Mouse (Mus musculus): ENCODE results near the gene Ctbp2. TPM values are rescaled to one million over a fixed set of nuclear protein-coding genes. Genes with fewer than 3 reads are reported as not detected.

The Ctbp2 gene
- 114 and 117 TPM in 2 replicates for polyA plus RNA-seq (2015; fragmentation: Nextera tagmentation; extraction: Ambion mirVana)

- peak; percentile 84 for ATAC-seq (replicated peaks; ENCODE audit: low FRiP score)
- Histone ChIP-seq H3K27ac (peak within 1 kb of the TSS; percentile 99), H3K4me2 (peak within 1 kb of the TSS; percentile 84), H3K36me3 (no peaks in the 10 kb centered on the region), H3K9ac (peak within 1 kb of the TSS; percentile 98), H3K4me3 (replicated peaks) (peak within 1 kb of the TSS; percentile 95), H3K9me3 (replicated peaks) (no peaks in the 10 kb centered on the region), H3K4me1 (peaks cover 31% of the 10 kb centered on the region), H3K27me3 (0 out of 2 replicates have a peak, but pooled peaks cover 8% of the 10 kb centered on the region)
- under 1% methylated on average over 57 of the region's 59 CpGs for WGBS
Observed at GRCm38 (mm10) chr7:133123999-133124700, at the start of gene Ctbp2. Gene Ctbp2, minus strand, starts transcription at chr7:133124354.

GRCm38 (mm10) chr7:133171403-133172032 lies 47.4 kb upstream of the Ctbp2 start:
- WGBS = 70% methylated on average over 4 of the region's 4 CpGs
- Histone ChIP-seq H3K4me2 (no peak overlapping the region), H3K27ac (no peak overlapping the region), H3K27me3 (no peaks in the 10 kb centered on the region), H3K4me3 (replicated peaks) (no peak overlapping the region), H3K9ac (no peak overlapping the region), H3K36me3 (no peaks in the 10 kb centered on the region), H3K9me3 (replicated peaks) (no peaks in the 10 kb centered on the region), H3K4me1 (peaks cover 5% of the 10 kb centered on the region; the same call in 1 of the 2 replicates)
- no peak for ATAC-seq (replicated peaks; ENCODE audit: low FRiP score)

DNA sequence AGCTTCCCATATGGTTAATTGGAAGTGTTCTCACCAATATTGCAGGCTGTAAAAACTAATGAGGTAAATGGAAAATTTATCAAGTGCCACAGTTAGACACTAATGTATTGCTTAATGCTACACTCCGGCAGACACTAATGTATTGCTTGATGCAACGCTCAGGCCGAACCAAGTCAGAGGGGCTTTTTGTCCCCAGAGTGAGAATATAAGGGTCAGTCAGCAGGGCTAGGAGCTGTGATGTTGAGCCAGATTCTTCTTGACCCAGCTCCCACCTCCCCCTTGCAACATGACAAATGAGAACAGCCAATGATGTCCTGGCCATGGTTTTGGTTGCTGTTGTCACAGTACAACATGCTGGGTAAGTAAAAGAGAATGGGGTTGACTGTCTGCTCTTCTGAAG lies 44.8 kb upstream of the Ctbp2 start:
- 73% methylated on average over 3 of the region's 3 CpGs for WGBS
- Histone ChIP-seq H3K36me3 (no peaks in the 10 kb centered on the region), H3K27me3 (no peaks in the 10 kb centered on the region), H3K4me2 (no peak overlapping the region), H3K4me1 (peaks cover 10% of the 10 kb centered on the region), H3K9me3 (replicated peaks) (no peaks in the 10 kb centered on the region), H3K9ac (no peak overlapping the region), H3K27ac (no peak overlapping the region), H3K4me3 (replicated peaks) (no peak overlapping the region)
- ATAC-seq (replicated peaks; ENCODE audit: low FRiP score) = no peak

GRCm38 (mm10) chr7:133167903-133168302 lies 43.7 kb upstream of the Ctbp2 start:
- H3K36me3 ChIP-seq = no peaks in the 10 kb centered on the region

GRCm38 (mm10) chr7:133164770-133165169 lies 40.6 kb upstream of the Ctbp2 start:
- Histone ChIP-seq H3K36me3 (no peaks in the 10 kb centered on the region), H3K9ac (no peak overlapping the region), H3K4me1 (peaks cover 29% of the 10 kb centered on the region), H3K4me2 (no peak overlapping the region), H3K9me3 (replicated peaks) (no peaks in the 10 kb centered on the region), H3K4me3 (replicated peaks) (no peak overlapping the region), H3K27me3 (no peaks in the 10 kb centered on the region), H3K27ac (no peak overlapping the region)
- ATAC-seq (replicated peaks; ENCODE audit: low FRiP score) = no peak
- WGBS = 51% methylated on average over 2 of the region's 2 CpGs

More at GRCm38 (mm10) chr7:133167903-133168302, 43.7 kb upstream of the Ctbp2 start:
- Histone ChIP-seq H3K27ac (no peak overlapping the region), H3K27me3 (no peaks in the 10 kb centered on the region), H3K4me2 (no peak overlapping the region), H3K4me1 (peaks cover 19% of the 10 kb centered on the region), H3K9me3 (replicated peaks) (no peaks in the 10 kb centered on the region), H3K4me3 (replicated peaks) (no peak overlapping the region), H3K9ac (no peak overlapping the region)
- ATAC-seq (replicated peaks; ENCODE audit: low FRiP score) = no peak
- 64% methylated on average over 2 of the region's 2 CpGs for WGBS

DNA sequence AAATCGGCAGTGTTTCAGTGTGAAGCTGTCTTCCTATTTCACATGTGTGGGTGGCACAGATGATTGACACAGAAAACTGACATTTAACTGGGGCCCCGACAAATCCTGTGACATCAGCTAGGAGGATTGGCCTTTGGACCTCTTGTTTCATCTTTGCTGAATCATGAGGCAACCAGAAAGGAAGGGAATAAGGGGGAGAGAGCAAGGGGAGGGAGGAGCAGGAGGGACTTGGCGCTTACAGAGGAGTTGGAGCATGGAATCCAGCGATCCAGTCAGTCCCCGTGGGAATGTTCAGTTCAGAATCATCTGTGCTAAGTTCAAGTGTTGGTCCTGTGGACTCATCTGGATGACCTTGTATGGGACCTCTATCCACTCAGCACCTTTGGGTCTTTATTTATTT lies 38.9 kb upstream of the Ctbp2 start:
- Histone ChIP-seq H3K27me3 (no peaks in the 10 kb centered on the region), H3K9me3 (replicated peaks) (no peaks in the 10 kb centered on the region), H3K4me1 (peaks cover 29% of the 10 kb centered on the region), H3K36me3 (no peaks in the 10 kb centered on the region), H3K4me2 (no peak overlapping the region), H3K9ac (no peak overlapping the region), H3K27ac (no peak overlapping the region), H3K4me3 (replicated peaks) (no peak overlapping the region)
- WGBS = 39% methylated on average over 5 of the region's 5 CpGs
- ATAC-seq (replicated peaks; ENCODE audit: low FRiP score) = peak; percentile 45; the same call in 1 of the 2 replicates

DNA sequence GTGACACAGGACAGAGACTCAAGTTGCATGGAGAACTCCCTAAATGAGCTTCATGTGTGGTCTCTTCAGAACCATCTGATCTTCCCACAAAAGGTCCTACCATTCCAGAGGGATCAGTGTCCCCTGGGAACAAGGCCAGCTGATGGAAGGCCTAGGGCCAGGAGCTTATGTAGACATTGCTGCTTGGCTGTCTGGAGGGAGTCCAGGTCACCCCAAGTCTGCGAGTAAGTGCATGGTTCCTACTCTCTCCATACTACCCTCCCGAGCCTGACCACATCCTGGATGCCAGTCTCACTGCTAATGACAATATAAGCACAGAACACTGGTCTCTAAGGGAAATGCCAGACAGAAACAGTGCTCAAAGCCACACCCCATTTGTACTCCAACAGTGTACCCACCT lies 38.0 kb upstream of the Ctbp2 start:
- Histone ChIP-seq H3K4me3 (replicated peaks) (no peak overlapping the region), H3K27me3 (no peaks in the 10 kb centered on the region), H3K4me2 (no peak overlapping the region), H3K27ac (peak overlapping the region; percentile 78), H3K9ac (no peak overlapping the region), H3K9me3 (replicated peaks) (no peaks in the 10 kb centered on the region), H3K4me1 (peaks cover 29% of the 10 kb centered on the region), H3K36me3 (no peaks in the 10 kb centered on the region)
- ATAC-seq (replicated peaks; ENCODE audit: low FRiP score) = no peak
- 55% methylated on average over 2 of the region's 2 CpGs for WGBS

- H3K36me3 ChIP-seq = no peaks in the 10 kb centered on the region
- H3K4me3 ChIP-seq (replicated peaks) = no peak overlapping the region
- peaks cover 29% of the 10 kb centered on the region for H3K4me1 ChIP-seq
- H3K9me3 ChIP-seq (replicated peaks) = no peaks in the 10 kb centered on the region
- ATAC-seq (replicated peaks; ENCODE audit: low FRiP score) = no peak
- no peak overlapping the region for H3K9ac ChIP-seq
- no peak overlapping the region for H3K4me2 ChIP-seq
- peak overlapping the region; percentile 78 for H3K27ac ChIP-seq
- no peaks in the 10 kb centered on the region for H3K27me3 ChIP-seq
- 38% methylated on average over 7 of the region's 7 CpGs for WGBS
Observed at GRCm38 (mm10) chr7:133161362-133162080, 37.4 kb upstream of the Ctbp2 start.

DNA sequence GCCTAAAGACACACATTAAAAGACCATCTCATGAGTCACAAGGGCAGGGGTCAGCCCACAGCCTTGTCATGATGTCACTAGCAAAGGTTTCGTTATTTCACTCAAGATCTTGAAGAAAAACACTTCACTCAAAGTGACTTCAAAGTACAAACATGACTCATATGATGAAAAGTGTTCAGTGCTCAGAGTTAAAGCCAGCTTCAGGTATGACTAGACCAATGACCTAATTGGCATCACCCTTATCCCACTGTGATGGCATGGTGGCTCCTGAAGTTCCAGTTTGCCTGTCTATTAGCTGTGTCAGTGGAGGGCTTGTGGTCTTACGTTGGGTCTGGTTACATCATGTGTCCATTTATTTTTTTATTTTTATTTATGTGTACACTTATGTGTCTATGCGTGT lies 35.4 kb upstream of the Ctbp2 start:
- WGBS = 87% methylated on average over 3 of the region's 3 CpGs
- H3K4me1 ChIP-seq = peaks cover 27% of the 10 kb centered on the region
- H3K27ac ChIP-seq = no peak overlapping the region

DNA sequence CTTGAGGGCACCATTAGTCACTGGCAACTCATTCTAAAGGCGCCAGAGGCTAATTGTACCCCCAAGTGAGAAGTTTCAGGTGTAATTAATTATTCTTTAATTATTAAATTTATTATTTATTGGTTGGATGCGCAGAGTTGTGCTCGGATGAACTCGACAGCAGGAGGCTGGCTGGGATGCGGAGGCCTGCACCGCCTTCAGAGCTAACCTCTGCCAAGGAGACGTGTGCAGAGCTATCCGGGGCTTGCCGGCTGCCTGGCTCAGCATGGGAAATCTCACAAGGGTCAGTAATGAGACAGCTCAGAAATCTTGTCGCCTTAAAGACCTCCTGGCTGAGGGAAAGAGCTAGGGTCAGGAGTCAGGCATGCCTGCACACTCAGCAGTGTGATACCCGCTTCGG lies 31.5 kb upstream of the Ctbp2 start:
- WGBS = 74% methylated on average over 12 of the region's 12 CpGs
- Histone ChIP-seq H3K4me1 (0 out of 2 replicates have a peak, but pooled peaks cover 3% of the 10 kb centered on the region), H3K4me2 (no peak overlapping the region), H3K27me3 (no peaks in the 10 kb centered on the region), H3K27ac (no peak overlapping the region), H3K9ac (no peak overlapping the region), H3K4me3 (replicated peaks) (no peak overlapping the region), H3K36me3 (no peaks in the 10 kb centered on the region), H3K9me3 (replicated peaks) (no peaks in the 10 kb centered on the region)
- no peak for ATAC-seq (replicated peaks; ENCODE audit: low FRiP score)

More for the DNA sequence above, 35.4 kb upstream of the Ctbp2 start:
- Histone ChIP-seq H3K9ac (no peak overlapping the region), H3K27me3 (no peaks in the 10 kb centered on the region), H3K4me3 (replicated peaks) (no peak overlapping the region), H3K9me3 (replicated peaks) (no peaks in the 10 kb centered on the region), H3K4me2 (no peak overlapping the region), H3K36me3 (no peaks in the 10 kb centered on the region)
- ATAC-seq (replicated peaks; ENCODE audit: low FRiP score) = no peak

DNA sequence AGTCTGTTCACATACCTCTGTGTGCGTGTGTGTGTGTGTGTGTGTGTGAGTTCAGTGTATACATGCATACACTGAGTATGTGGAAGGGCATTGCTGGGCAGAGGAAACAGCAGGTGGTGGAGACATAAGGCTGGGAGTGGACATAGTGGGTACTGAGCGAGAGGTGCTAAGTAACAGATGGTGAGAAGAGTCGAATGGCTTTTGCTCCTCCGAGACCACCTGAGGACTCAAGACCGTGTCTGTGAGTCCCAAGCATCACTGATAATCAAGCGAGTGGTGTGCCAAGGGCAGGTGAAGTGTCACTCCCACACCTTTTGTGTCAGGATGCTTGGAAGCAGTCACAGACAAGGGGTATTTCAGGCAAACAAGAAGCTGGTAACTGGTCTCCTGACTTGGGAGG lies 30.7 kb upstream of the Ctbp2 start:
- H3K9ac ChIP-seq = no peak overlapping the region
- no peaks in the 10 kb centered on the region for H3K4me1 ChIP-seq
- H3K4me2 ChIP-seq = no peak overlapping the region
- no peak overlapping the region for H3K4me3 ChIP-seq (replicated peaks)
- no peak overlapping the region for H3K27ac ChIP-seq
- no peaks in the 10 kb centered on the region for H3K36me3 ChIP-seq
- WGBS = 76% methylated on average over 6 of the region's 6 CpGs
- no peaks in the 10 kb centered on the region for H3K27me3 ChIP-seq
- no peak for ATAC-seq (replicated peaks; ENCODE audit: low FRiP score)
- H3K9me3 ChIP-seq (replicated peaks) = no peaks in the 10 kb centered on the region

DNA sequence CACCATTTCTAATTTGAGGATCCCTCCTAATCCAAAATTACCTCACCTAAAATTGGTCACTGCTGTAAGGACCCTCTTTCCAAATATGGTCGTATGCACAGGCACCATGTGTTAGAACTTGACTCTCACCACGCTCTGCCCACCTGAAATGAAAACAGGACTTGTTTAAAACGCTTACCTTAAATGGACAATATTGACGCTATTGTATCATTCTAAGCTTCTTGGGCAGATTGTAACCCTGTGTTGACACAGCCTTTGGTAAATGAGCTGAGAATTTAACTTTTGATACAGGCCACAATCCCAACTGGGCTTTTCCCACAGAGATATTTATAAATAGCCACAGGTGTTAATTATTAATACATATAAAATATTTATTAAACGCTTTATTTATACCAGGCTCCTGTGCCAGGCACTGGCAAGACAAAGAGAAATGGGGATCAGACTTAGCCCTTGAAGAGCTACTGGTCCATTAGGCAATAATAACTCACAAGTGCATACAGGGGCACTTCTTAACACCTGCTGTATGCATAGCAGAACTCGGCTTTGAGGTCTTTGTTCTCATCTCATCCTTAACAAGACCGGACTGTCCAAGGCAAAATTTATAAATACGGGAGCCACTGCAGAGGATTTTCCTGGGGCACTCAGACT lies 15.7 kb upstream of the Ctbp2 start:
- Histone ChIP-seq H3K27ac (no peak overlapping the region), H3K4me2 (no peak overlapping the region), H3K27me3 (no peaks in the 10 kb centered on the region), H3K9me3 (replicated peaks) (no peaks in the 10 kb centered on the region), H3K4me3 (replicated peaks) (no peak overlapping the region), H3K36me3 (no peaks in the 10 kb centered on the region), H3K9ac (no peak overlapping the region), H3K4me1 (no peaks in the 10 kb centered on the region)
- 84% methylated on average over 8 of the region's 8 CpGs for WGBS
- ATAC-seq (replicated peaks; ENCODE audit: low FRiP score) = no peak
